Mouse (Mus musculus): Measurements from ENCODE around the gene Paqr9.

DNA sequence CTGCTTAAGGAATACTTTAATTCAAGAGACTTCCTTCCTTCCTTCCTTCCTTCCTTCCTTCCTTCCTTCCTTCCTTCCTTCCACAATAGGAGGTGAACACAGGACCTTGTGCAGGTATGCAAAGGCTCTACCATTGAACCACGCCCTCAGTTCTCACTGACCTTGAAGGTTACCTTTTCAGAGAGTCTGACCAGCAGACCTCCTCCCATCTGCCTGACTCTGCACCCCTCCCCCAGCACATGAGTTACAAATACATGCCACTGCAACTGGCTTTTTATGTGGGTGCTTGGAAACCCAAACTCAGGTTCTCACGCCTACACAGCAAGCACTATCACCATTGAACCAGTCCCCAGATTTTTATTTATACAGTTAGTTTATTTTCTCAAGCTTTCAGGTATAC lies 36.9 kb upstream of the Paqr9 start:
- TF ChIP-seq CTCF (IDR thresholded peaks at IDR 0.05; ENCODE audit: borderline replicate concordance, insufficient read depth, low read depth, low read length) (no peak), POLR2A (IDR thresholded peaks at IDR 0.05; ENCODE audit: borderline replicate concordance, insufficient read depth, low read length) (no peak)
